In genomic region chr3:127260786-127261166, GRCm38 (mm10) we compare ENCODE assay signal across 20 mouse cellular contexts.
A peak's percentile ranks its signal among the peaks of the same experiment; 100 is the strongest.
DNase-seq lines count a peak whose midpoint lies in the region; ATAC-seq and TF ChIP-seq lines count a peak whose summit lies in the region.
"Had no signal": no experiment of that assay in that cellular context is flagged by ENCODE, and none has a peak within 500 bp of the region (broad histone marks: within the 10 kb centered on the region; RNA-seq: fewer than 3 reads in every experiment).

No protein-coding gene starts in this region.

- intact Hi-C loops in heart, postnatal 14 days (cut with DNase I) = no loop called here

- no peak for TF ChIP-seq POLR2A in brain, embryonic 14.5 days (IDR thresholded peaks at IDR 0.05; ENCODE audit: borderline replicate concordance, extremely low read depth, insufficient read depth, insufficient read length, poor library complexity, severe bottlenecking)

- DNase-seq in embryo, embryonic 10 days (ENCODE audit: low spot score) = peak; percentile 35
- no peak for DNase-seq in embryo, embryonic 11 days
- DNase-seq in kidney, postnatal 36 days = no peak
- DNase-seq in brain, embryonic 14.5 days (ENCODE audit: low read depth) = peak; percentile 66
- DNase-seq in midbrain, postnatal 0 days (ENCODE audit: low spot score) = peak; percentile 21
- no peak for DNase-seq in gastrocnemius, postnatal 4 days (ENCODE audit: low spot score in 2 of 2)
- DNase-seq in heart, postnatal 14 days = no peak
- DNase-seq: adrenal gland, postnatal 14 days; cerebellum, adult 8-10 months; gastrocnemius, adult 2 months; heart, adult 2 months; kidney, adult 9 months; liver, embryonic 13.5 days; right cerebral cortex, adult 18-20 months; thymus, postnatal 36 days had no signal

- WGBS in kidney, embryonic 15.5 days = 33% methylated on average over 7 of the region's 7 CpGs
- WGBS in midbrain, postnatal 0 days = 43% methylated on average over 7 of the region's 7 CpGs

- H3K36me3 ChIP-seq in kidney, embryonic 15.5 days = no peaks in the 10 kb centered on the region
- no peaks in the 10 kb centered on the region for H3K36me3 ChIP-seq in midbrain, postnatal 0 days (ENCODE audit: insufficient read depth, low read length)
- H3K36me3 ChIP-seq: embryonic facial prominence, embryonic 10.5 days; limb, embryonic 10.5 days; liver, embryonic 13.5 days had no signal

- H3K4me2 ChIP-seq in kidney, embryonic 15.5 days = peak overlapping the region; percentile 27; the same call in 1 of the 2 replicates
- no peak overlapping the region for H3K4me2 ChIP-seq in midbrain, postnatal 0 days (ENCODE audit: low read depth, low read length, poor library complexity, severe bottlenecking)
- H3K4me2 ChIP-seq: liver, embryonic 13.5 days had no signal

- H3K9me3 ChIP-seq in kidney, embryonic 15.5 days (replicated peaks) = no peaks in the 10 kb centered on the region
- no peaks in the 10 kb centered on the region for H3K9me3 ChIP-seq in midbrain, postnatal 0 days (ENCODE audit: low read length)
- H3K9me3 ChIP-seq: embryonic facial prominence, embryonic 10.5 days; limb, embryonic 10.5 days; liver, embryonic 13.5 days had no signal

- peaks cover 12% of the 10 kb centered on the region; the same call in 1 of the 2 replicates for H3K4me1 ChIP-seq in kidney, embryonic 15.5 days
- peaks cover 5% of the 10 kb centered on the region; the same call in 1 of the 2 replicates for H3K4me1 ChIP-seq in midbrain, postnatal 0 days (ENCODE audit: insufficient read depth, low read length)
- H3K4me1 ChIP-seq: liver, embryonic 13.5 days had no signal

- H3K9ac ChIP-seq in kidney, embryonic 15.5 days = no peak overlapping the region
- H3K9ac ChIP-seq in midbrain, postnatal 0 days (replicated peaks; ENCODE audit: low read length, poor library complexity, severe bottlenecking) = no peak overlapping the region
- H3K9ac ChIP-seq: liver, embryonic 13.5 days had no signal

- H3K27ac ChIP-seq in kidney, embryonic 15.5 days = no peak overlapping the region
- H3K27ac ChIP-seq in midbrain, postnatal 0 days (ENCODE audit: low read depth, low read length) = 0 out of 2 replicates have a peak overlapping the region, but pooled peaks have one; percentile 14
- H3K27ac ChIP-seq: embryonic facial prominence, embryonic 10.5 days; gastrocnemius, adult 2 months; heart, adult 2 months; layer of hippocampus, adult 2 months; limb, embryonic 10.5 days; liver, embryonic 13.5 days had no signal

- TF ChIP-seq CTCF in brain, embryonic 14.5 days (IDR thresholded peaks at IDR 0.05; ENCODE audit: borderline replicate concordance, extremely low read depth, insufficient read depth, insufficient read length) = no peak
- no peak for TF ChIP-seq CTCF in midbrain, postnatal 0 days (IDR thresholded peaks at IDR 0.05)

- H3K4me3 ChIP-seq in kidney, embryonic 15.5 days (replicated peaks) = no peak overlapping the region
- no peak overlapping the region for H3K4me3 ChIP-seq in midbrain, postnatal 0 days (ENCODE audit: low read depth, low read length)
- H3K4me3 ChIP-seq: embryonic facial prominence, embryonic 10.5 days; erythroblast, embryonic 14.5 days; gastrocnemius, adult 2 months; heart, adult 2 months; layer of hippocampus, adult 2 months; limb, embryonic 10.5 days; liver, embryonic 13.5 days had no signal

- H3K27me3 ChIP-seq in kidney, embryonic 15.5 days = no peaks in the 10 kb centered on the region
- H3K27me3 ChIP-seq in midbrain, postnatal 0 days (ENCODE audit: insufficient read depth, low read length) = no peaks in the 10 kb centered on the region

- peak; percentile 46 for ATAC-seq in kidney, embryonic 15.5 days (replicated peaks; ENCODE audit: low FRiP score)
- peak; percentile 25; the same call in 1 of the 2 replicates for ATAC-seq in midbrain, postnatal 0 days (ENCODE audit: low FRiP score)

Comparison
In these comparisons a context has a peak if more than half of its experiments do, and no peak if none do; other contexts are left out.
1. DNase-seq: peak in embryo, embryonic 10 days (single experiment), brain, embryonic 14.5 days (single experiment) and midbrain, postnatal 0 days (single experiment); none in embryo, embryonic 11 days (single experiment), kidney, postnatal 36 days (0 of 2), gastrocnemius, postnatal 4 days (0 of 2) and heart, postnatal 14 days (0 of 2).